Mouse (Mus musculus): ENCODE measurements at regions not wholly inside any gene's neighbourhood (a gene's known extent, or its start where the extent isn't known, plus 50 kb on each side); places are given as distances from the start of the nearest gene placed in this dataset.

- Histone ChIP-seq H3K27ac (ENCODE audit: low read depth, low read length) (no peak overlapping the region), H3K27me3 (ENCODE audit: control insufficient read depth, insufficient read depth, low read length) (no peaks in the 10 kb centered on the region), H3K9ac (ENCODE audit: low read length) (no peak overlapping the region), H3K4me1 (ENCODE audit: control insufficient read depth, insufficient read depth, low read length) (peaks cover 2% of the 10 kb centered on the region; the same call in 1 of the 2 replicates), H3K4me2 (ENCODE audit: low read depth) (no peak overlapping the region), H3K4me3 (ENCODE audit: low read depth, low read length) (no peak overlapping the region), H3K36me3 (ENCODE audit: control insufficient read depth, insufficient read depth, low read length) (no peaks in the 10 kb centered on the region), H3K9me3 (ENCODE audit: control insufficient read depth, low read length) (peaks cover 5% of the 10 kb centered on the region; the same call in 1 of the 2 replicates)
- ATAC-seq (ENCODE audit: insufficient read depth, low FRiP score, low TSS enrichment), result no peak
- no peak for DNase-seq (ENCODE audit: low spot score)
- WGBS, result 88% methylated on average over 8 of the region's 8 CpGs
Measured at GRCm38 (mm10) chr17:45803331-45803730, 69.7 kb upstream of the 1600014C23Rik start.

GRCm38 (mm10) chr17:45802439-45802838, 68.8 kb upstream of the 1600014C23Rik start:
- H3K9ac ChIP-seq (ENCODE audit: low read length), result no peak overlapping the region
- WGBS, result 92% methylated on average over 8 of the region's 8 CpGs
- DNase-seq (ENCODE audit: low spot score) (no peak), ATAC-seq (ENCODE audit: insufficient read depth, low FRiP score, low TSS enrichment) (no peak)
- no peaks in the 10 kb centered on the region for H3K36me3 ChIP-seq (ENCODE audit: control insufficient read depth, insufficient read depth, low read length)
- H3K4me2 ChIP-seq (ENCODE audit: low read depth), result no peak overlapping the region
- H3K27ac ChIP-seq (ENCODE audit: low read depth, low read length), result no peak overlapping the region
- H3K4me3 ChIP-seq (ENCODE audit: low read depth, low read length), result no peak overlapping the region
- H3K27me3 ChIP-seq (ENCODE audit: control insufficient read depth, insufficient read depth, low read length), result no peaks in the 10 kb centered on the region
- H3K4me1 ChIP-seq (ENCODE audit: control insufficient read depth, insufficient read depth, low read length), result peaks cover 2% of the 10 kb centered on the region; the same call in 1 of the 2 replicates
- peaks cover 5% of the 10 kb centered on the region; the same call in 1 of the 2 replicates for H3K9me3 ChIP-seq (ENCODE audit: control insufficient read depth, low read length)

- no peak for ATAC-seq (ENCODE audit: insufficient read depth, low FRiP score, low TSS enrichment)
- Histone ChIP-seq H3K9me3 (ENCODE audit: control insufficient read depth, low read length) (peaks cover 5% of the 10 kb centered on the region; the same call in 1 of the 2 replicates), H3K4me3 (ENCODE audit: low read depth, low read length) (no peak overlapping the region), H3K27ac (ENCODE audit: low read depth, low read length) (no peak overlapping the region), H3K4me2 (ENCODE audit: low read depth) (no peak overlapping the region), H3K4me1 (ENCODE audit: control insufficient read depth, insufficient read depth, low read length) (no peaks in the 10 kb centered on the region), H3K9ac (ENCODE audit: low read length) (no peak overlapping the region), H3K36me3 (ENCODE audit: control insufficient read depth, insufficient read depth, low read length) (no peaks in the 10 kb centered on the region), H3K27me3 (ENCODE audit: control insufficient read depth, insufficient read depth, low read length) (no peaks in the 10 kb centered on the region)
- WGBS, result 97% methylated on average over 1 of the region's 1 CpGs
- no peak for DNase-seq (ENCODE audit: low spot score)
Measured at GRCm38 (mm10) chr17:45799725-45800124, 66.1 kb upstream of the 1600014C23Rik start.

GRCm38 (mm10) chr17:45798996-45799395, 65.4 kb upstream of the 1600014C23Rik start:
- H3K27ac ChIP-seq (ENCODE audit: low read depth, low read length), result no peak overlapping the region
- no peak overlapping the region for H3K9ac ChIP-seq (ENCODE audit: low read length)
- peaks cover 5% of the 10 kb centered on the region; the same call in 1 of the 2 replicates for H3K9me3 ChIP-seq (ENCODE audit: control insufficient read depth, low read length)
- 80% methylated on average over 11 of the region's 11 CpGs for WGBS
- no peaks in the 10 kb centered on the region for H3K36me3 ChIP-seq (ENCODE audit: control insufficient read depth, insufficient read depth, low read length)
- no peak overlapping the region for H3K4me3 ChIP-seq (ENCODE audit: low read depth, low read length)
- no peak for DNase-seq (ENCODE audit: low spot score)
- no peak overlapping the region for H3K4me2 ChIP-seq (ENCODE audit: low read depth)
- no peak for ATAC-seq (ENCODE audit: insufficient read depth, low FRiP score, low TSS enrichment)
- no peaks in the 10 kb centered on the region for H3K27me3 ChIP-seq (ENCODE audit: control insufficient read depth, insufficient read depth, low read length)
- no peaks in the 10 kb centered on the region for H3K4me1 ChIP-seq (ENCODE audit: control insufficient read depth, insufficient read depth, low read length)

GRCm38 (mm10) chr17:45798456-45798855, 64.8 kb upstream of the 1600014C23Rik start:
- H3K4me2 ChIP-seq (ENCODE audit: low read depth), result no peak overlapping the region
- no peak overlapping the region for H3K9ac ChIP-seq (ENCODE audit: low read length)
- H3K4me1 ChIP-seq (ENCODE audit: control insufficient read depth, insufficient read depth, low read length), result no peaks in the 10 kb centered on the region
- H3K36me3 ChIP-seq (ENCODE audit: control insufficient read depth, insufficient read depth, low read length), result no peaks in the 10 kb centered on the region
- no peak overlapping the region for H3K27ac ChIP-seq (ENCODE audit: low read depth, low read length)
- DNase-seq (ENCODE audit: low spot score) (no peak), ATAC-seq (ENCODE audit: insufficient read depth, low FRiP score, low TSS enrichment) (no peak)
- peaks cover 5% of the 10 kb centered on the region; the same call in 1 of the 2 replicates for H3K9me3 ChIP-seq (ENCODE audit: control insufficient read depth, low read length)
- no peak overlapping the region for H3K4me3 ChIP-seq (ENCODE audit: low read depth, low read length)
- no peaks in the 10 kb centered on the region for H3K27me3 ChIP-seq (ENCODE audit: control insufficient read depth, insufficient read depth, low read length)
- 82% methylated on average over 8 of the region's 8 CpGs for WGBS

- H3K27ac ChIP-seq (ENCODE audit: low read depth, low read length), result no peak overlapping the region
- no peak overlapping the region for H3K4me2 ChIP-seq (ENCODE audit: low read depth)
- no peak for ATAC-seq (ENCODE audit: insufficient read depth, low FRiP score, low TSS enrichment)
- DNase-seq (ENCODE audit: low spot score), result no peak
- no peaks in the 10 kb centered on the region for H3K27me3 ChIP-seq (ENCODE audit: control insufficient read depth, insufficient read depth, low read length)
- no peaks in the 10 kb centered on the region for H3K4me1 ChIP-seq (ENCODE audit: control insufficient read depth, insufficient read depth, low read length)
- no peak overlapping the region for H3K9ac ChIP-seq (ENCODE audit: low read length)
- WGBS, result 72% methylated on average over 6 of the region's 6 CpGs
- H3K4me3 ChIP-seq (ENCODE audit: low read depth, low read length), result no peak overlapping the region
- H3K9me3 ChIP-seq (ENCODE audit: control insufficient read depth, low read length), result peaks cover 5% of the 10 kb centered on the region; the same call in 1 of the 2 replicates
- H3K36me3 ChIP-seq (ENCODE audit: control insufficient read depth, insufficient read depth, low read length), result no peaks in the 10 kb centered on the region
Measured at GRCm38 (mm10) chr17:45797121-45797520, 63.5 kb upstream of the 1600014C23Rik start.

GRCm38 (mm10) chr17:45794926-45795325, 61.3 kb upstream of the 1600014C23Rik start:
- H3K27ac ChIP-seq (ENCODE audit: low read depth, low read length), result no peak overlapping the region
- DNase-seq (ENCODE audit: low spot score) (no peak), ATAC-seq (ENCODE audit: insufficient read depth, low FRiP score, low TSS enrichment) (no peak)
- H3K9ac ChIP-seq (ENCODE audit: low read length), result no peak overlapping the region
- no peaks in the 10 kb centered on the region for H3K27me3 ChIP-seq (ENCODE audit: control insufficient read depth, insufficient read depth, low read length)
- no peaks in the 10 kb centered on the region for H3K4me1 ChIP-seq (ENCODE audit: control insufficient read depth, insufficient read depth, low read length)
- H3K4me3 ChIP-seq (ENCODE audit: low read depth, low read length), result no peak overlapping the region
- no peaks in the 10 kb centered on the region for H3K9me3 ChIP-seq (ENCODE audit: control insufficient read depth, low read length)
- no peaks in the 10 kb centered on the region for H3K36me3 ChIP-seq (ENCODE audit: control insufficient read depth, insufficient read depth, low read length)
- no peak overlapping the region for H3K4me2 ChIP-seq (ENCODE audit: low read depth)
- WGBS, result 81% methylated on average over 7 of the region's 7 CpGs

- Histone ChIP-seq H3K4me3 (ENCODE audit: low read depth, low read length) (no peak overlapping the region), H3K9me3 (ENCODE audit: control insufficient read depth, low read length) (no peaks in the 10 kb centered on the region), H3K27ac (ENCODE audit: low read depth, low read length) (no peak overlapping the region), H3K27me3 (ENCODE audit: control insufficient read depth, insufficient read depth, low read length) (no peaks in the 10 kb centered on the region), H3K36me3 (ENCODE audit: control insufficient read depth, insufficient read depth, low read length) (no peaks in the 10 kb centered on the region), H3K4me2 (ENCODE audit: low read depth) (no peak overlapping the region), H3K4me1 (ENCODE audit: control insufficient read depth, insufficient read depth, low read length) (no peaks in the 10 kb centered on the region), H3K9ac (ENCODE audit: low read length) (no peak overlapping the region)
- ATAC-seq (ENCODE audit: insufficient read depth, low FRiP score, low TSS enrichment) (no peak), DNase-seq (ENCODE audit: low spot score) (no peak)
- 79% methylated on average over 8 of the region's 8 CpGs for WGBS
Measured at GRCm38 (mm10) chr17:45790959-45791520, 57.4 kb upstream of the 1600014C23Rik start.

GRCm38 (mm10) chr17:45789777-45790176, 56.1 kb upstream of the 1600014C23Rik start:
- 57% methylated on average over 6 of the region's 6 CpGs for WGBS
- no peaks in the 10 kb centered on the region for H3K4me1 ChIP-seq (ENCODE audit: control insufficient read depth, insufficient read depth, low read length)
- H3K9me3 ChIP-seq (ENCODE audit: control insufficient read depth, low read length), result no peaks in the 10 kb centered on the region
- H3K4me2 ChIP-seq (ENCODE audit: low read depth), result no peak overlapping the region
- H3K27ac ChIP-seq (ENCODE audit: low read depth, low read length), result no peak overlapping the region
- no peaks in the 10 kb centered on the region for H3K36me3 ChIP-seq (ENCODE audit: control insufficient read depth, insufficient read depth, low read length)
- H3K4me3 ChIP-seq (ENCODE audit: low read depth, low read length), result no peak overlapping the region
- no peak overlapping the region for H3K9ac ChIP-seq (ENCODE audit: low read length)
- H3K27me3 ChIP-seq (ENCODE audit: control insufficient read depth, insufficient read depth, low read length), result no peaks in the 10 kb centered on the region
- DNase-seq (ENCODE audit: low spot score) (no peak), ATAC-seq (ENCODE audit: insufficient read depth, low FRiP score, low TSS enrichment) (no peak)
